Mouse (Mus musculus) cortical plate, adult 2 months (tissue): ENCODE measurements around the gene Fabp7. TPM values are rescaled to one million over a fixed set of nuclear protein-coding genes. Genes with fewer than 3 reads are reported as not detected.

Source experiments
- H3K27ac ChIP-seq: fragments of 200-500 bp; 2 replicates; pipeline ENCODE4 v1.5.1; 2012; ENCODE audit warnings: low read length, control low read depth, inconsistent platforms; ENCODE audit not compliant: insufficient read depth
- H3K4me1 ChIP-seq: fragments of 200-500 bp; 2 replicates; pipeline ENCODE4 v1.6.1; 2011; ENCODE audit warnings: low read length; ENCODE audit not compliant: control insufficient read depth, insufficient read depth
- H3K4me3 ChIP-seq: fragments of 200-500 bp; 2 replicates; pipeline ENCODE4 v1.5.1; 2011; ENCODE audit warnings: mild to moderate bottlenecking, low read length, control low read depth; ENCODE audit not compliant: insufficient read depth
- CTCF ChIP-seq: fragments of 200-500 bp; IDR thresholded peaks from 2 replicates; pipeline ENCODE4 v1.5.1; 2011; ENCODE audit warnings: mild to moderate bottlenecking, control low read depth, low read length; ENCODE audit not compliant: insufficient read depth; ENCODE audit errors: extremely low read depth
- POLR2A ChIP-seq: fragments of 200-500 bp; IDR thresholded peaks from 2 replicates; pipeline ENCODE4 v1.6.1; 2011; ENCODE audit warnings: mild to moderate bottlenecking, low read length, control low read depth; ENCODE audit not compliant: insufficient read depth; ENCODE audit errors: extremely low read depth
- polyA plus RNA-seq: library from polyadenylated mRNA; depleted of rRNA; stranded (reverse); fragments of >200 nt; gene quantifications from 2 replicates; pipeline ENCODE4 v1.2.3, GENCODE M21; 2012; rRNA removed

Fabp7 gene
- polyA plus RNA-seq = 66.2 TPM in 2 replicates

DNA sequence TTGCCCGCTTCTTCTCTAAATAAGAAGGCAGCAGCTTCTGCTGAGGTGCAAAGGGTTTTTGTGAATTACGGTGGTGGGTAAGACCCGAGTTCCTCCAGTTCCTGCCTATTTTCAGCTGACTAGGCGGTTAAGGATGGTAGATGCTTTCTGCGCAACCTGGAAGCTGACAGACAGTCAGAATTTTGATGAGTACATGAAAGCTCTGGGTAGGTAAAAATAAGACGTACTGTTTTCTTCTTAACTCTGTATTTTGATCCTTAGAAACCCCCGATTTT lies at the start of gene Fabp7:
Gene Fabp7 (plus strand): TSS at position 6 of the 275 bp plus-strand sequence.
- Histone ChIP-seq H3K27ac (peak within 1 kb of the TSS; percentile 92), H3K4me3 (peak within 1 kb of the TSS; percentile 32), H3K4me1 (peaks cover 6% of the 10 kb centered on the region)
- TF ChIP-seq POLR2A (no peak), CTCF (no peak)

DNA sequence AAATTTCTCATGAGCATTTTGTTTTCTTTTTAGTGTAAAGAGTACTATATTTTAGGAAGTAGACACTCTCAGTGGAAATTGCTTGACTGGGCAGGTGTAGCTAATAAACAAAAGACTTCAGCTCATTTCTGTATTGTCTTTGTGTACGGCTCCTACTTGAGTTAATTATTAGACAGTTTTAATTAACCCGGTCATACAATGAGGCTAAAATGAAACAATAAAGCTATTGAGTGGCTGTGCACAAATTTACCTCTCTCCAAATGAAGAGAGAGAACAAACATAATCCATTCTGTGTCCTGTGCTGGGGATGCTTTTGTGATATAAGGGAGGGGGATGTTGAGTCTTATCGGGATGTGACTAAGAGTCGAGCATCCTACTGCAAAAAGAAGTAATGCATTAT lies 43.9 kb upstream of the Fabp7 start:
- Histone ChIP-seq H3K27ac (no peak overlapping the region), H3K4me1 (no peaks in the 10 kb centered on the region), H3K4me3 (no peak overlapping the region)
- TF ChIP-seq CTCF = no peak

DNA sequence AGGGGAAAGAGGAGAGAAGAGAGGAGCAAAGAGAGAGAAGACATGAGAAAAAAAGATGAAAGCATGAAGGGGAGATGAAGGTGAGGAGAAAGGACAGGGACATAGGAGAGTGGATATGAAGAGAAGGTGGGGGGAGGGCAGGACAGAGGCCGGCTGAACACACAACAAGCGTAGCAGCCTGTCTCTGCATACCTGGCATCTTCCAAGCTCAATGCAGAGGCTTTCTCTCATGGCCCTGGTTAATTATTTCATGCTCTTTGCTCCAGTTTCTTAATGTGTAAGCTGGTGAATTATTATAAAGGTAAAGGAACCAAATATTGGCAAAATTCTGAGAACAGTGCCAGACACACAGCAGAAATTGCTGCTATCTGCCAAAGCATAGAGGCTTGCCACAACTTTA lies 43.3 kb upstream of the Fabp7 start:
- Histone ChIP-seq H3K27ac (no peak overlapping the region), H3K4me3 (no peak overlapping the region), H3K4me1 (no peaks in the 10 kb centered on the region)
- TF ChIP-seq CTCF (no peak), POLR2A (no peak)

DNA sequence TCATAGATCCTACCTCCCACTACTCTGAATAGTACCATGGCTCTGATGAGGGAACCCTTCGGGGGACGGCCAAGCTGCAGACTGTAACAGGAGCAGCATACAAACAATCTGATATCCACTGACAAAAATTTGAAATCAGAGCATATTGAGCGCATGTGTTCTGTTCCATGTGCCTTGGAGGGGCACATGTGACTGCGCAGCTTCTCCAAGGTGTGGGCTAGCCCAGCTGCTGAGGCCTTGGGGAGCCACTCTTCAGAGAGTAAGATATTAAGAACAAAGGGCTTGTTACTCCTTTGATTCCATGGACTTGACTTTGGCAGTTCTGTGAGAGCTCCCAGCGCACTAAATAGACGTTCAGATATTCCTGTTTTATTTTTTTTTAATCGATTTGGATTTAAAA lies 41.6 kb upstream of the Fabp7 start:
- TF ChIP-seq POLR2A (no peak), CTCF (no peak)
- Histone ChIP-seq H3K4me3 (no peak overlapping the region), H3K4me1 (no peaks in the 10 kb centered on the region), H3K27ac (no peak overlapping the region)

DNA sequence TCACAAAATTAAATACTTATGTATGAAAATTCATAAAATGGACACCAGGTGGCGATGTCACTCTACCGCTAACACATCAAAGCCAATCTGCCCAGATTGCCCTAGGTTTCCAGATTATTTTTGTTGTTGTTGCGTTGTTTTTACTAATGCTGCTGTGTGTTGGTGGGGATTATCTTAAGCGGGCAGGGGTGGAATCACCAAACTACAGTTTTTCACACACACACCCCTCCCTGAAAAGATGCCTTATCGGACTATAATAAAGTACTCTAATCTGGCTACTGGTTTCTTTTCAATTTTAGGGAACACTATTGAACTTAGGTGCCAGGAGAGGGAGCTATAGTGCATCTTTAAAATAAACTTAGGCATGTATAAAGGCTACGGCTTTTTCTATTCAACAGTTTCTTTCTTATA lies 41.1 kb upstream of the Fabp7 start:
- Histone ChIP-seq H3K4me3 (peak overlapping the region; percentile 16; the same call in 1 of the 2 replicates), H3K4me1 (no peaks in the 10 kb centered on the region), H3K27ac (no peak overlapping the region)
- no peak for TF ChIP-seq POLR2A
- TF ChIP-seq CTCF = peak; percentile 74

DNA sequence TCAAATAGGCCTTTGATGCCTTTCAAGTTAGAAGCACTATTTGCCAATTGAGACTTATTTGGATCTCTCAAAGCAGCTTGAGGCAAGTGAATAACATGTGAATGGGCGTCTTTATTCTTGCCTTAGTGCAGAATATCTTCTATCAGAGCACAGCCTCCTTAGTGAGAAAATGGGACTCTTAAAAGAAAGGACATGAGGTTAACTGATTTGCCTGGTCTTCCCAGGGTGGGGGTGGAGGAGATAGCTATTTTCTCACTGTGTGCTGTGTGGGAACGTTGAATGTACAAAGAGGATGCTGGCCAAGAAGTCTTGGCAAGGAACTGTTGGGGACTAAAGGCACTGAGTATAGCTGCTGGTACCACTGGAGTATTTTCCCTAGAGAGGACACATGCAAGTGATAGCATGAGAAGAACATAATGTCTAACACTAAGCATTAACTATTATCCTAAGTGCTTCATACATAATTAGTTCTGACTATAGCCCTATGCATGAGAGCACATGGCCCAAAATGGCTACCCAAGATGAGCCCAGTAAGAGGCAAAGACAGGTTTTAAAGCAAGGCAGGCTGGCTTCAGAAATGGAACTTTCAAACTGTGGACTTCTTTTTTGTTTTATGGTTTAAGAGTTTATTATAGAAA lies 40.4 kb upstream of the Fabp7 start:
- Histone ChIP-seq H3K4me3 (no peak overlapping the region), H3K27ac (no peak overlapping the region), H3K4me1 (no peaks in the 10 kb centered on the region)
- TF ChIP-seq CTCF (no peak), POLR2A (no peak)

DNA sequence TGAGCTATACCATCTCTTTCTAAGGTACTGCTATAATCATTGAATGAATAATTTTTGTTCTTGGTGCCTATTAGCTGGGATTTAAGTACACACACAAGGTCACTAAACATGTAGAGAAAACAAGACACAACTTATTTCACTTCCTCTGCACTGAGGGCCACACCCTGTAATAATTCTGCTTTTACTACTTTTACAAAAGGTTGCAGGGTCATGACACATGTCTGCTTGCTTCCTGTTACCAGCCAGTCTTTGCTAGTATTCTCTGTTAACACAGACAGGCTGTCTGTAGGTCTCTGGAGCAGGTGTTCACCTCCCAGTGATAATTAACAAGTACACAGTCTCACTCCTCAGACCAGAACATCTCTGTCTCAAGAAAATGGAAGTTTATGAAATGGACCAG lies 39.2 kb upstream of the Fabp7 start:
- no peak for TF ChIP-seq POLR2A
- no peak for TF ChIP-seq CTCF
- H3K4me1 ChIP-seq = no peaks in the 10 kb centered on the region
- no peak overlapping the region for H3K4me3 ChIP-seq
- no peak overlapping the region for H3K27ac ChIP-seq

DNA sequence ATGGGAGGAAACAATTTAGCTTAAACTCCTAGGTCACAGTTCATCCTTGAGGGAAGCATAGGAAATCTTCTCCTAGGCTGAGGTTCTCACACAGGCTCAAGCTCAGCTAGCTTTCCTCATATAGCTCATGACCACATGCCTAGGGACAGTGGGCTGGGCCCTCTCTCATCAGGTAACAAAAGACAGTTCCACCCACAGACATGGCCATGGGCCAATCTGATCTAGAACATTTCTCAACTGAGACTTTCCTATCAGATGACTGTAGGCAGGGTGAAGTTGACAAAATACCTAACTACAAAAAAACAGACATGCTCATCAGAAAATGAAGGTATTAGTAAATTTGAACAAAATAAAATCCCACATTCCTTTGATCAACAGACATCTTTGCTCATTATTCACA lies 37.6 kb upstream of the Fabp7 start:
- Histone ChIP-seq H3K4me3 (no peak overlapping the region), H3K27ac (no peak overlapping the region), H3K4me1 (no peaks in the 10 kb centered on the region)
- TF ChIP-seq CTCF = no peak
- TF ChIP-seq POLR2A = no peak

DNA sequence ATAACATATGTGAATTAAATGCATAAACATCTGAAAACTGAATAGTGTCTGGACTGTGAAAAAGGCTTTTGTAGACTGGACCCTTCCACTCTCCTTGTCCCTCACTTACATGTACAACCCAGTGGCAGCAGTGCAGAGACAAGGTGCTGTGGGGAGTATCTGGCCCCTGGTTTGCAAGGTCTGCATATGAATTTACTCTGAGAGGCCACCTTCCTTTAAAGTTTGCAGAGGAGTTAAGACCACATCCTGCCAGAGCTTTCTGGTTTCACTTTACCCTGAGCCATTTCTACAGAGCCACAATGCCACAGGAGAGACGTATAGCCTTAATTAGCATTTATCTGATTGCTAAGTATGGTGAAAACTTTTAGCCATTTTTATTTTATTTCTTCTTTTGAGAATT lies 31.3 kb upstream of the Fabp7 start:
- Histone ChIP-seq H3K4me1 (no peaks in the 10 kb centered on the region), H3K27ac (no peak overlapping the region), H3K4me3 (no peak overlapping the region)
- TF ChIP-seq POLR2A (no peak), CTCF (no peak)

DNA sequence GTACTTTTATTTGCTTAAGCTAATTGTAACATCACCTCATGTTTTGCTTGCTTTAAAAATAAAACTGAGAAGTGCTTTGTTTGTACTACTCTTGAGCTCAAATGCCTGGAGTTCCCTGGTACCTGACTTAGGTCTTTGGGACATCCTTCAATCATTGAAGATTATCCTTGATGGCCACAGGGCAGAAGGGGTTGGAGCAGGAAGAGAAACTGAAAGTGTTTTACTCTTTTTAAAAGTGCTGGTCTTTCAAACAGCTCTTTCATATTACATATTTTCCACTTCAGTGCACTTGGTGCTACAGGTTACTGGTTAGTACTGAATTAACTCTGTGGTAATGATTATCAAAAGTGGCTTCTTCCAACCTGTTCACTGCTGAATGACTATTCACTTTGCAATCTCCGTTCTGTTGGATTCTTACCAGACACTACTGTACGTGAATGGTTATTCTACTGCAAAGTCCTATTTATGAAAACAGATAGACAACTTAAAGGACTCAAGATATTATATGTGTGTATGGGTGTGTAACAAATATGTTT lies 29.4 kb upstream of the Fabp7 start:
- Histone ChIP-seq H3K27ac (no peak overlapping the region), H3K4me1 (no peaks in the 10 kb centered on the region), H3K4me3 (no peak overlapping the region)
- TF ChIP-seq CTCF = no peak
- no peak for TF ChIP-seq POLR2A

DNA sequence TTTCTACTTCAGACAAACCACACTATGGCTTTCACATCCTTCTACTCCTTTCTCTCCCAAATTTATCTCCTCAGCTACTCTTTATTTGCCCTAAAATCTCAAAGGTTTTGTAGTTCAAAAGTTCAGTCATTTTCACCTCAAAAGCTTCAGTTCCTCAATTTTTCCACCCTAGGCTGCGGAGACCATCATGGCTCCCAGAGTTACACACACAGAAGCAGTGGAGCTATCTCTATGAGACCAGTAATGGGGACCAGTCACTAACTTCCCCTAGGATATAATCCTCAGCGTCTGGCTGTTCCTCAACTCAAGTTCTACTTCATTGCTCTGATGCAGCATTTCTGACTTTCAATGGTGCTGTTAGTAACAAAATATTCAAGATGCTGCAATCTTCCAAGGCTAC lies 25.7 kb upstream of the Fabp7 start:
- TF ChIP-seq POLR2A = no peak
- no peak for TF ChIP-seq CTCF
- Histone ChIP-seq H3K27ac (no peak overlapping the region), H3K4me1 (no peaks in the 10 kb centered on the region)

More for the DNA sequence above, 25.7 kb upstream of the Fabp7 start:
- no peak overlapping the region for H3K4me3 ChIP-seq
